Mouse (Mus musculus): Measurements from ENCODE around the gene Slc9a3r1.

The Slc9a3r1 gene

DNA sequence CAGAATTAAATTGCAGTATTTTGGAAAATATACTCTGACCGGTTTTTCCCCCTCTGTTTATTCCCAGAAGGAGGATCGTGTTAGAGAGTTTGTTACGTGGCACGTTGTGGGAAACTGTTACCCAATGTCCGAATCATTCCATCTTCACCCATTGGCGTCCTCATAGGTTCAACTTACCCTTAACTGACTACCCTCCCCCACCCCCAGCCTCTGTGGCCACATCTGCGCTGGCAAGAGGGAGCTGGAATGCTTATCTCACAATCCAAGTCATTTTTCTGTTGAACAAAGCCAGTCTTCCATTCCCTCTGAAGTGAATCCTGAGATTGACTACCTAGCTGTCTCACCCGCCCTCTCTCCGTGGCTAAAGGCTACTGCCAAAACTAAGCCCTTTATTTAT lies 938 bp upstream of the Slc9a3r1 start:
- no peak for DNase-seq (ENCODE audit: low read depth, low spot score)

DNA sequence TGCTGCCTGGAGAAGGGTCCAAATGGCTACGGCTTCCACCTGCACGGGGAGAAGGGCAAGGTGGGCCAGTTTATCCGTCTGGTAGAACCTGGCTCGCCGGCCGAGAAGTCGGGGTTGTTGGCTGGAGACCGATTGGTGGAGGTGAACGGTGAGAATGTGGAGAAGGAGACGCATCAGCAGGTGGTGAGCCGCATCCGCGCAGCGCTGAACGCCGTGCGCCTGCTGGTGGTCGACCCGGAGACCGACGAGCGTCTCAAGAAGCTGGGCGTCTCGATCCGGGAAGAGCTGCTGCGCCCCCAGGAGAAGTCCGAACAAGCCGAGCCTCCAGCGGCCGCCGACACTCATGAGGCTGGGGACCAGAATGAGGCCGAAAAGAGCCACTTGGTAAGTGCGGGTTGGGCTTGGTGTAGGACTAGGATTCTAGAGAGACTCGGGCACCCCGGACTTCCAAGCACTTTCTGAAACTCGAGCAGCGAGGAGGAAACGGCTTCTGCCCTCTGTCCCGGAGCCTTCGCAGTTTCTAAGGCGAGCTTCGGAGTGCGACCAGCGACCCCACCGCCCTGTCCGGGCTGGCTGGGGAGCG lies 518 bp downstream of the Slc9a3r1 start:
- no peak for DNase-seq (ENCODE audit: low read depth, low spot score)

DNA sequence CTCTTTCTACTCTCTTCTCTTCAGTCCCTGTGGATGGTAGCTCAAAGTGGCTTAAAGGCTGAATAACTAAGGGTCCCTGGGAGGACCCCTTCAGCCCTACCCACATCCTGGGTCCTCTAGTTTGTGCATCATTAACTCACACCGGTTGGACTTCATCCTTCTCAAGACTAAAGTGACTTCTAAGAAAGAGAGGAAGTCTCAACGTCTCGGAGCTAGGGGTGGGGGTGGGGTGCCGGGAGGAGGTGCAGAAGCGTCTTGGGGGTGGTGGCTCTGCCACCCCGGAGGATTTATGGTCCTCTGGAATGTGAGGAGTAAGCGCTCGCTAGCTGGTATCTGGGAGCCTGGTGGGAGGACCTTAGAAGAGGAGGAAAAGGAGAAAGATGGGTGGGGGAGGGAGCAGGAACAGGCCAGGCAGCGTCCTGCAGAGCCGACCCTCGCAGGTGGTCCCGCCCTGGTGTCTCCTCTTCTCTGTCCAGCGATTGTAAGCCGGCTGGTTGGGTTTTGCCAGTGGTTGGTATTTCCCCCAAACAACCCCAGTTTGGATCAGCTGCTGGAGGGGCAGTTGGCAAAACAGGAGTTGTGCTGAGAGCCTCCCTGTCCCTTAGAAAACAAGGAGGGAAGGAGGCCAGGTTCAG lies 1.3 kb downstream of the Slc9a3r1 start:
- DNase-seq (ENCODE audit: low read depth, low spot score): no peak

DNA sequence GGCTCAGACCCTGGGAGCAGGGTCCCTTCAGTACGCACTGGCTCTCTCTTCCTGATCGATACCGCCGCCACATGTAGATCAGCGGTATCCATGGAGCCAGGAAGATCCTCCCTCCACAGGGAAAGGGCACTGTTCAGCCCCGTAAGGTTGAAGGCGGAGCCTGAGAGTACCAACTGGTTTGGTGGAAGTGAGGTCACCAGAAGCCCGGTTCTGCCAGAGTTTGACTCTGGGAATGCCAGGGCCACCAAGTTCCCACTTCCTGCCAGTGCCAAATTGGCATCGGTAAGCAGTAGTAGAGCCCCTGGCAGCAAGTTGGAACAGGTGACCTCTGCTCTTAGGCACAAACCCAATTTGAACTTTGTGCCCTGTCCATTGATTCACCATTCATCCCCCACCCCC lies 1.8 kb downstream of the Slc9a3r1 start:
- DNase-seq (ENCODE audit: low read depth, low spot score): no peak

DNA sequence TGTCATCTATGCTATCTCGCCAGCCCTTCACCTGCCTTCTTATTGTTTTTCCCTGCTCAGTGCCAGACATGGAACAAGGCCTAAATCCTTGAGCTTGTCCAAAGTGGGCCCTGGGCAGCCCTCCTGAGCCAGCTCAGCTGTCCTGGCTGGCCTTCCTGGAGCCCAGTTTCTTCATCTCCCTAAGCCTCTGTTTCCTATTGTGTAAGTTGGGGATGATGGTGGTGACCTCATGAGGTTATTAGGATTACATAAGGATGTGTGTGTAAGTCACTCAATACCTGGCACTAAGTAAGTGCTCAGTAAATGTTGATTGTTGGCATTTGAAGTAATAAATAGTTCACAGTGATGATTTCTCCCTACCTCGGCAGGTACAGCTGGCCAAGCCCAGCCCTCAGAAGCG lies 3.6 kb downstream of the Slc9a3r1 start:
- DNase-seq (ENCODE audit: low read depth, low spot score): no peak

DNA sequence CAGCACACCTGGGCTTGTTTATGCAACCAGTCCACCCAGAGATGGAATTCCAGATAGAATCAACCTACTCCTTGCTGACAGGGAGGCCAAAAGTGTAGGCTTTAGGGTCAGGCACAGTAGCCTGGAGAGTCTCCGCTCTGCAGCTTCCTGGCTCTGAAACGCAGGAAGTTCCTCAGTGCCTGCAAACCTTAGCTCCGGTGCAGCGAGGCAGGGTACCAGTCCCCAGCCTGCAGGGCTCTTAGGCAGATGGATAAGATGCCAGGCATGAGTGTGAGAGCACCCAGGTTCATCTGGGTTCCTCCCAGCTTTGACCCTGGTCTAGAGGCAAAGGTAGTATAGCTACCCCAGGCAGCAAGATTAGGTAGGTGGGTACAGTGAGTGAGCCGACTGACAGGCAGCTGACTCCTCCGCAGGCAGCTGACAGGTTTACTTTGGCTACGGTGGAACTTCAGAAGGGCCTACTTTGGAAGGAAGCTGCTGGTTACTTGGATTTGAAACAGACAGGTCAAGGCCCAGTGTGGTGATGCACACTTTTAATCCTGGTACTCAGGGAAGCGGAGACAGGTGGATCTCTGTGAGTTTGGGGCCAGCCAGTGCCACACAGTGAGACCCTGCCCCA lies 4.6 kb downstream of the Slc9a3r1 start:
- no peak for DNase-seq (ENCODE audit: low read depth, low spot score)

DNA sequence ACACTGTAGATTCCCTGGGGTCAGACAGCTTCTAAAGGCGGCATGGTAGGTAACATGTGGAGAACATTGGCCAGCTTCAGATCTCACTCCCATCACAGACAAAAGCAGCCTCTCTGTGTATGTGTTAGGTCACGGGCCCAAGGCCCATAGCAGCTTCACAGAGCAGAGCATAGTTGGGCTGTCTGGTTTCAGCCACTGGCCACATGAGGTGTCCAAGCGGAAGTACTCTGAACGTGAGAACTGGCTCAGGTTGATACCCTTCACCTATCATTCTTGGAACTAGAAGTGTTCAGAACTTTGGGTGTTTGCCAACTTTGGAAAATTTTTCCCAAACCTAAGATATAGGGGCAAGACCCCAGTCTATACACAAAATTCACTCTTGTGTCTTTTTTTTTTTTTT lies 6.3 kb downstream of the Slc9a3r1 start:
- no peak for DNase-seq (ENCODE audit: low read depth, low spot score)

DNA sequence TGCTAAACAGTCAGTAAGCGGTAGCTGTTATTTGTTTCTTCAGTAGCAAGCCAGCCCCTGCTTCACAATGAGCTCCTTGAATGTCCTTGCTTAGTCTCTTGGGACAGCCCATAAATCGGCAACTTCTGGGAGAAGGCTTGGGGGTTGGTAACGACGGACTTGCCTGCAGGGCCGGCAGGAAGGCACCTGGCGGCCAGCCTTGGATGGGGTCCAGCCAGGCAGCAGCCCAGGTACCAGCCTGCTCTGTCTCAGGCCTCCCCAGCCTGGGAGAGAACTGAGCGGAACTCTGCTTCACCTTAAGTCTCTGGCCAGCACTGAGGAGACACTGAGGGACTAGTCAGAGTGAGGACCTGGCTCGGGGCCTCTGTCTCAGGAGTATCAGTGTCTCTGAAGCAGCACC lies 8.0 kb downstream of the Slc9a3r1 start:
- DNase-seq (ENCODE audit: low read depth, low spot score): no peak

DNA sequence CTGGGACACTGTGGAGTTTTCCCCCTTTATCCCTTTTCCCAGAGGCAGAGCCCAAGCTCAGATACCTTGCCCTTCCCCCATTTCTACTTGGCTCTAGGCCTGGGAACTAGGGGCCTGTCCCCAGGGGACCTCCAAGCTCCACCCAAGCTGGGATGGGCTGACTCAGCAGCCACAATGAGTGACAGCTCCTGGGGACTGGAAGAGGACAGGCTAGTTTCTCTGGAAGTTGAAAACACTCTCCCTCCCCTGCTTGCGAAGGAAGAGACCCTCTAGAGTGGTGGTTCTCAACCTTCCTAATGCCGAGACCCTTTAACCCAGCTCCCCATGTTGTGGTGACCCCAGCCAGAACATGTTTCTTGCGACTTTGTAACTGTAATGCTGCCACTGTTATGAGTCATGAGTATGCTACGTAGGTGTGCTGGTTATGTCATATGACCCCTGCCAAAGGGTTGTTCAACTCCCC lies 9.7 kb downstream of the Slc9a3r1 start:
- DNase-seq (ENCODE audit: low read depth, low spot score): no peak

DNA sequence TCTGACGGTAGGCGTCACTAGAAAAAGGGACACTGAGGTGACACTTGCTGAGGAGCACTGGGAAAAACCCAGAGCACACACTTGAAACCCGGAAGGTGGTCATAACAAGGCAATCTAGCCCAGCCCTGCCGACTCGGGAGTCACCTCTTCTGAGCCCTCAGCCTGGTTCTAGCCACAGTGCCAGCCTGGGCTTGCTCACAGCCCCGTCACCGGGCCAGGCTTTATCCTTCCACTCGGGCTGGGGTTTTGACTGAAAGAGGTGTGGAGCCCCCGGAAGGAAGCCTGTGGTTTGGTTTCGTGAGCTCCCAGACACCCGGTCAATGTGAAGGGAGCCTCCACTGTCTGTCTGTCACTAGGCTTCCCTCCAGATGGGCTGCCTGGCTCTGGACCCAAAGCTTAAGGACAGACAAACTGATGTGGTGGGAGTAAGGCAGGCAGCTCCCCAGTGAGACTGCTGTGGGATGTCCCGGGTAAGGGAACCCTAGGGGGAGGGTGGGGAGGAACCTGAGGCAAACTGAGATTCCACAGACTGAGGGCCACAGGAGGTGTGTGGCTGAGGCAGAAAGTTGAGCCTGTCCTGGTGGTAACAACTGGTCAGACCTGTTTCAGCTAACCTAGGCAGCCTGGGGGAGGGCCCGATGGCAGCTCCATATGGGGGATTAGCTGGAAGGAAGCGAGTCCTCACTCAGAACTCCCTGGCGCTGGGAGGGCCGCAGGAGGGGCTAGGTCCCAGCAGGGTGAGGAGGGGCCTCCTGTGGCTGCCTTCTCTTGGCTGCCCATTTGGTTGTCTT lies 10.6 kb downstream of the Slc9a3r1 start:
- DNase-seq (ENCODE audit: low read depth, low spot score): no peak

DNA sequence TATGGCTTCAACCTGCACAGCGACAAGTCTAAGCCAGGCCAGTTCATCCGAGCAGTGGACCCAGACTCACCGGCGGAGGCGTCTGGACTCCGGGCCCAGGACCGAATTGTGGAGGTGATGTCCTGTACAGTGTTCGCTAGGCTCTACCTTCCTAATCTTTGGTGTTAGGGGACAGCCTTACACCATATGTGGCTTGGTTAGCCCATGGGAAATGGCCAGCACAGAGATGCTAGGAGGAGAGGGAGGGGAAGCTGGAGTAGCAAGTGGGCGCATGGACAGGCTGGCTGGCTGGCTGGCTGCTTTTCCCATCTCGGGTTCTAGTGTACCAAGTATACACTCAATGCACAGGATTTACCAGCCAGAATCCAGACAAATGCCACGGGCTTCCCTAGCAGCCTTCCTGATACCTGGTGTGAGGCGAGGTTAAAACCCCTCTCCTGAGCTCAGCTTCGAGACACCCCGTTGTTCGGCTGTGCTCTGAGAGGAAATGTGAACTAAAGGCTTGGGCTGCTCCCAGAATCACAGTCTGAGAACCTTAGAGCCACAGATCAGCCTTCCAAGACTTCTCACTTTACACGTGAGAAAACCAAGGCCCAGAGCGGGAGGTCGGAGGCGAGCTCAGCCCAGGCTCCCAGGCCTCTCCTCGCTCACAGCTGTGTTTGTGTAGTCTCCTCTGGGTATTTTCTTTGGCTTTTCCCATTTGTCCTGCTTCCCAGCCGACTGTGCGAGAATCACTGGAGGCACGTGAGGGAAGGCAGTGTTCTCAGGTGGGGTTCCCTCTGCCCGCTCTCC lies 13.5 kb downstream of the Slc9a3r1 start:
- no peak for DNase-seq (ENCODE audit: low read depth, low spot score)

DNA sequence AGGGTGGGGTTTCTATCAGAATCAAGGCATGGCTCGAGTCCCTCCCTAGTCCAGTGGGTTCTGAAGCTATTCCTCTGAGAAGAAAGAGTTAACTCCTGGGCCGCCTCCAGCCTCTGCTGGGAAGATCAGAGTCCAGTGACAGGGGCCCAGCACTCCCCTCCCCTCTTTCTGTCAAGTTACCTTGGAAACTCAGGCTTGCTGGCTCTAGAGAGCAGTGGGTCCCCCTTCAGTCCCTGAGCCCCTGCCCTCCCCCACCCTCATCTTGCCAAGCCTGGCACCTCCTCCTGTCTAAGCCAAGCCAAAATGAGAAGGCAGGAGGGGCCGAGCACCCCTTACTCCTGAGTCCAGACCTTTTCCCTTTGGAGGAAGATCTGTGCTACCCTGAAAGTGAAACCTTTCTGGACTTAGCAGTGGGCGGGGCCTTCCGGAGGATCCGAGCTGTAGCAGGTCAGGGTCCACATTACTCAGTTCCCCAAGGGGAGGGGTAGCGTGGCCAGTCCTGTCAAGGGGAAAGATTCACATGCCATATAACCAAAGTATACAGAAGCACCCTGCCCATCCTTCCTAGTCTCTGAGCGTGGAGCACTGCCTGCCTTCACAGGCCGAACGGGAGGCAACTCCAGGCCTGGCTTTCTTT lies 14.5 kb downstream of the Slc9a3r1 start:
- DNase-seq (ENCODE audit: low read depth, low spot score): no peak

DNA sequence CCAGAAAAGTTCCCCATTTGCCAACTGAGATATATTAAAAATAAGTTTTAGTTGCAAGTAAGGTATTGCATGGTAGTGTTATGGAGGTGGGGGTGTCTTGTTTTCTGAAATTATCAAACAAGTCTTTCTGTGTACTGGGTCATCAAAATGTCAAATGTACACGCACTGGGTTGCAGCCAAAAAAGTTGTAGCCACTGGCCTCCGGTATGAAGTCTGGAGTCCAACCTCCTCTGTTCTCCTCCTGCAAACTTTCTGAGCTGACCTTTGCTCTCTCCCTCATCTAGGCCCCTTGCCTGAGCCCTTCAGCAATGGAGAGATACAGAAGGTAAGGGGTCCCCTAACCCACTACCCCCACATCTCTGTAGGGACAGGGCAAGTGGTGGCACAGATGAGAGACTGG lies 15.6 kb downstream of the Slc9a3r1 start:
- DNase-seq (ENCODE audit: low read depth, low spot score): no peak

DNA sequence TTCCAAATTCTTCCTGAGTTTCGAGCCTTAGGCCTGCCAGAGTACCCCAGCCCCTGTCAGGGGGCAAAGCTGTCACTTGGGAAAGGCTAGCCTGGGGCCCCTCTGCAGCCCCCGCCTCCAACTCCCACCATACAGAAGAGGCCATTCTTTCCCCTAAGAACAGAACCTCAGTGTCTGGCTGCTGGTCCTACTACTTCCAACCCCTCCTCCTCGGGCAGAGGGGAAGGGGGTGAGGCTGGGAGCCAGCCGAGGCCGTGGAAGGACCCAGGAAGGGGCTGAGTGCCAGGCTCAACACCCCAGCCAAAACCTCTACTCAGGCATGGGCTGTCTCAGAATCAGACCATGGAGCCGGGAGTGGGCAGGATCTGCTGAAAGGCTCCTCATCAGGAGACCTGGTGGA lies 16.1 kb downstream of the Slc9a3r1 start:
- DNase-seq (ENCODE audit: low read depth, low spot score): no peak

DNA sequence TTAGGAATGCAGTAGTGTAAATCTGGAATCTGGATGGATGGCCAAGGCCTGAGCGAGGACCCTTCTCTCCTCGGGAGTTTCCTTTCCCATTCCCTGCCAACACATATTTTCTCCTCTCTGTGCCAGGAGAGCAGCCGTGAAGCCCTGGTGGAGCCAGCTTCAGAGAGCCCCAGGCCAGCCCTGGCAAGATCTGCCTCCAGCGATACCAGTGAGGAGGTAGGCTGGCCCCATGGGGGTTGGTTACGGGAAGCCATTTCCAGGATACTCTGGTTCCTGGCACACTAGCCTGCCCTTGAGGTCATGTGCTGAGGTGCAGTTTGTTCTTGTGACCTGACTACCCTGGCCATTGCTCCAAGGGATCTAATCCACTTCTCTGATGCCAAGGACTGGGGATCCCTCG lies 16.7 kb downstream of the Slc9a3r1 start:
- no peak for DNase-seq (ENCODE audit: low read depth, low spot score)

DNA sequence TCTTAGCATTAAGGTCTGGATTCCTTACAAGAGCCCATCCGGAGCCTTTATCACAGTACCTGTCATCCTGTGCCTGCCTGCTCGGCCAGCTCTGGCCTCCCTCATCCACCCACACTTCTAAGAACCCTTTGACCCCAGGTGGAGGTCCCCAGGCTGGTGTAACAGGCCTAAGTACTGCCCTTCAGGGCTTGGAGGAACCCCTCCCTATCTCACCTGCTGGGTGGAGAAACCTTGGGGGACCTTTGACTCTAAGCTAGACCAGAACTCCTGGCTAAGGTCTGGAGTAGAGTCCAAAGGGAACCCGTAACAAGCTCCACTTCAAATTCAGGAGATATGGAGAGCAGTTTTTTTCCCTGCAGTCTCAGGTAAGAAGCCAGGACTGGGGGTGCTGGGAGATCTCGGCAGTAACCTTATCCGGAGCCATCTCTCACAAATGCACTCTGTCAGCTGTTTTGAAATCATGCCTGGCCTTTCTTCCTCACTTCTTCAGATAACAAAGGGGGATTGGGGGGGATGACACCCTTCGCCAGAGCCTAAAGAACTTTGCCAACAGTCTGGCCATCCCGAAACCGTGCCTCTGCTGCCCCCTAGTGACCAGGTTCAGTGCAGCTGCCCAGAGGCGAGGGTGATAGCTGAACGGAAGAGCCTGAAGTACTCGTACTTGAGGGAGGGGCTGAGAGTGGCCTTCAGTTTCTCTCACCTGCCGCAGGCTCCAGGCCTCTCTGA lies 18.9 kb downstream of the Slc9a3r1 start:
- no peak for DNase-seq (ENCODE audit: low read depth, low spot score)

DNA sequence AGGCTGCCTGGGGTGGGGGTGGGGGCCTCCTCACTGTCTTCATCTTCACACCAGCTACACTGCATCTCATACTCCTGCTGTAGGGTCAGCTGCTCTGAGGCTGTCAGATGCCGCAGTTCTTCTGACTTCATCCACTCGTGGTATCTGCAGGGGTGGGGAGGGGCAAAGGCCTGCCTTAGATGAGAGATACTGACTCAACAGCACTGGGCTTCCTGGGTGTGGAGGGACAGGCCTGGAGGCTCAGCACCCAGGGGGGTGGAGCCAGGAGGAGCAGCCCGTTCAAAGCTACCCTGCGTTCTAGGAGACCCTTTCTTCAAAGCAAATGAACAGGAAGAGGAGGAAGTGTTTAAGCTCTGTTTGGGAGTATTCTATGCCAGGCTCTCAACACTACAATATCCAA lies 21.8 kb downstream of the Slc9a3r1 start:
- DNase-seq (ENCODE audit: low read depth, low spot score): no peak

DNA sequence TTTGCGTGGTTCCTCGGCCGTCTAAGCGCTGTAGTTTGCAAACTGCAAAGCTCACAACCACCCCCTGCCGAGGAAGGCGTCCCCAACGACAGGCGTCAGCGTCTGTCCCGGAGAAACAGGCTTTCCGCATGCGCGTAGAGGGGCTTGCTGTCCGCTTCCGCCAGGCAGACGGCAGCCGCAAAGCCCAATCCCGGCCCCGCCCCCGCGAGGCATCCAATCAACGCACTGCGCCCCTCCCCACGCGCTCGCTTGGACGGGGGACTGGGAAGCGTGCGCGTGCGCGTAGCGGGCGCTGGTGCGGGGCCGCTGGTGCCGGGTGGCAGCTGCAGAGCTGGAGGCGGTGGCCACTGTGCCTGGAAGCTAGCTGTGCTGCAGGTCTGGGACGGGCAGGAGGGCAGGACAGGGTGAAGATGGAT lies 24.1 kb downstream of the Slc9a3r1 start, which contains the start of gene Tmem104:
Tmem104 (plus strand) TSS at position 264 of the 416 bp plus-strand sequence.
- peak; percentile 97 for DNase-seq (ENCODE audit: low read depth, low spot score)

DNA sequence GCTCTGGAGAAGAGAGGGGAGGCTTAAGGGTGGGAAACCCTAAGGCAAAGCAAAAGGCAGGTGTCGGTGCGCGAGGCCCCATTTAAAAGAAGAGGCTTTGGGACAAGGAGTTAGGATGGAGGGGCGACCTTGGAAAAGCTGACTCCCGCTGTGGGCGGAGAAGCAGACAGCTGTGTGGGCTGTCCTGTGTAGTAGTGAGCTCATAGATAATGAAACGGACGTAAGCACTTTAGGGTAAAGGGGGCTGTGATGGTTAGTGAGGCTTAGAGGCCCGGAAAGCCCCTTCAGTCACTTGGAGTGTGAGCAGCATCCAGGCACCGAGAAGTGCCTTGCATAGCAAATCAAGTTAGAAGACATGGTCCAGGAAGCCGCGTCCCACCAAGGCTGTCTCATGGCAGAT lies 24.6 kb downstream of the Slc9a3r1 start, which contains the start of gene Nat9:
Nat9 (minus strand) TSS at position 167 of the 400 bp plus-strand sequence.
- DNase-seq (ENCODE audit: low read depth, low spot score): no peak

DNA sequence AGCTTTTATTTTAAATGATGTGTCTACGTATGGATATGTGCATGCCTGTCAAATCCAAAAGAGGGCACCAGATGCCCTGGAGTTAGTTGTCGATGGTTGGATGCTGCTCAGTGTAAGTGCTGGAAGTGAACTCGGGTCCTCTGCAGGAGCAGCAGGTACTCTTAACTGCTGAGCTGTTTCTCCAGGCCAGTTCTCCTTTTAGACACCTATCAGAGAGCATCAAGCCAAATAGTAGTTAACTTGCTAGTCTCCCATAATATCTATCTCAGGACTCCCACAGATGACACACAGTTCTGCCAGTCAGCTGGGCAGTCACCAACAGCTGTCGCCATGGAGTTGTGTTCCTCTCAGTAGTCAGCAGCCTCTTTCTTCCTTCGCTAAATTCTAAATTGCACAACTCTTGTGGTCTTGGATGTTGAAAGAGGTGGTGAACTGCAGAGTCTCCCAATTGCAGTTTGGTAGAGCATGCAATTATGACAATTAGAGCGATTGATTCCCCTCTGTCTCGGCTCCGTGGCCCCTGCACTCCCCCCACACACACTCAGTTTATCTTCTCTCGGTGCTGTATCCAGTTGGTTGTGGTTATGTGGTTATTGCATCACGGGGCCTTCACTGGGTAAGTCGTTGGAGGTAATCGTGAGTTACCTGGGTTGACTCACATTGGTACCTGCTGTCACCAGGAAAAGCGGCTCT lies 25.5 kb downstream of the Slc9a3r1 start:
- no peak for DNase-seq (ENCODE audit: low read depth, low spot score)
